Mouse (Mus musculus): ENCODE measurements at regions not wholly inside any gene's neighbourhood (a gene's known extent, or its start where the extent isn't known, plus 50 kb on each side); places are given as distances from the start of the nearest gene placed in this dataset. TPM values are rescaled to one million over a fixed set of nuclear protein-coding genes. Genes with fewer than 3 reads are reported as not detected.

Small RNAs in the stretch of these regions (microRNA-seq; reads per million reads assigned to microRNA genes)
- gene Gm24810: not detected
